Mouse (Mus musculus) testis, adult 2 months (tissue): ENCODE results near the gene Ccnq. TPM values are rescaled to one million over a fixed set of nuclear protein-coding genes. Genes with fewer than 3 reads are reported as not detected.

Experiments
- H3K27ac ChIP-seq: fragments of 200-500 bp; 2 replicates; pipeline ENCODE4 v1.5.1; 2012; ENCODE audit warnings: low read depth, low read length; ENCODE audit not compliant: control insufficient read depth, insufficient read depth
- H3K27me3 ChIP-seq: fragments of 200-500 bp; 2 replicates; pipeline ENCODE4 v1.6.1; 2012; ENCODE audit warnings: mild to moderate bottlenecking, low read length, moderate library complexity; ENCODE audit not compliant: control insufficient read depth, insufficient read depth
- H3K36me3 ChIP-seq: fragments of 200-500 bp; 2 replicates; pipeline ENCODE4 v1.6.1; 2012; ENCODE audit warnings: mild to moderate bottlenecking, low read length; ENCODE audit not compliant: control insufficient read depth, insufficient read depth
- H3K4me1 ChIP-seq: fragments of 200-500 bp; 2 replicates; pipeline ENCODE4 v1.6.1; 2012; ENCODE audit warnings: low read length; ENCODE audit not compliant: control insufficient read depth, insufficient read depth
- H3K4me3 ChIP-seq: fragments of 200-500 bp; 2 replicates; pipeline ENCODE4 v1.5.1; 2012; ENCODE audit warnings: low read depth, mild to moderate bottlenecking, low read length, moderate library complexity, mixed read lengths; ENCODE audit not compliant: control insufficient read depth
- CTCF ChIP-seq: fragments of 200-500 bp; IDR thresholded peaks from 2 replicates; pipeline ENCODE4 v1.5.1; 2012; ENCODE audit warnings: low read depth, mild to moderate bottlenecking, inconsistent platforms, low read length, moderate library complexity; ENCODE audit not compliant: control insufficient read depth, insufficient read depth, insufficient replicate concordance
- POLR2A ChIP-seq: fragments of 200-500 bp; IDR thresholded peaks from 2 replicates; pipeline ENCODE4 v1.6.1; 2012; ENCODE audit warnings: low read depth, mild to moderate bottlenecking, inconsistent platforms, low read length, moderate library complexity; ENCODE audit not compliant: control insufficient read depth
- polyA plus RNA-seq: library from polyadenylated mRNA; depleted of rRNA; stranded (reverse); fragments of >200 nt; gene quantifications from 2 replicates; pipeline ENCODE4 v1.2.3, GENCODE M21; 2012

Gene Ccnq
- polyA plus RNA-seq, 1 experiment, result 16.5 TPM

DNA sequence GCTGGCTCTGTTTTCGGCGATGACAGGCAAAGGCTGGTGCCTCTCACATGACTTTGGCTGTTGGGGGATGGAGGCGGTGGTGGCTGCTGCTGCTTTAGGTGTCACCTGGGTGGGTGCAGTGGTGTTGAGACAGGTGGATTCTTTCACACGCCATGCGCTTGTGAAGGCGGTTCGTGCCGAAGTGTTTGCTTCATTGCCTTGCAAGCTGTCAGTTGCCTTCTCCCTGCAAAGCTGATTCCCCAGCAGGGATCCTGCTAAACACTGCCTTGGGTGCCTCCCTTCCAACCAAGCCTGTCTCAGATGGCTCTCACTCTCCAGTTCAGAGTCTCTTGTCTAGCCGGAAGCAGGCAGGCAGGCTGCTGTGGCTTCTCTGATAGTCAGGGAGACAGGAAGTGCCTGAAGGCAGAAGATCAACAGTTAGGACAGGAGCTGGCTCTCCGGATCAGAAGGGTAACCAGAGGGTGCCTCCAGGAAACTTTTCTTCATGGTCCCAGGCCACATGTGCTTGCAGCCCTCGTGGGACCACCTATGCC, 20.3 kb upstream of the Ccnq start:
- H3K36me3 ChIP-seq, result no peaks in the 10 kb centered on the region
- H3K27me3 ChIP-seq, result no peaks in the 10 kb centered on the region
- H3K4me1 ChIP-seq, result no peaks in the 10 kb centered on the region
- TF ChIP-seq CTCF (no peak), POLR2A (no peak)
- H3K4me3 ChIP-seq, result no peak overlapping the region
- no peak overlapping the region for H3K27ac ChIP-seq

- Histone ChIP-seq H3K4me3 (no peak overlapping the region), H3K27ac (no peak overlapping the region), H3K4me1 (no peaks in the 10 kb centered on the region), H3K36me3 (no peaks in the 10 kb centered on the region), H3K27me3 (no peaks in the 10 kb centered on the region)
- no peak for TF ChIP-seq CTCF
- TF ChIP-seq POLR2A, result no peak
These were observed 18.9 kb upstream of the Ccnq start for GRCm38 (mm10) chr11:78770436-78770835.

- Histone ChIP-seq H3K27ac (no peak overlapping the region), H3K36me3 (no peaks in the 10 kb centered on the region), H3K4me1 (no peaks in the 10 kb centered on the region), H3K27me3 (no peaks in the 10 kb centered on the region), H3K4me3 (no peak overlapping the region)
- no peak for TF ChIP-seq POLR2A
- TF ChIP-seq CTCF, result no peak
These were observed 17.2 kb upstream of the Ccnq start for GRCm38 (mm10) chr11:78768778-78769177.

DNA sequence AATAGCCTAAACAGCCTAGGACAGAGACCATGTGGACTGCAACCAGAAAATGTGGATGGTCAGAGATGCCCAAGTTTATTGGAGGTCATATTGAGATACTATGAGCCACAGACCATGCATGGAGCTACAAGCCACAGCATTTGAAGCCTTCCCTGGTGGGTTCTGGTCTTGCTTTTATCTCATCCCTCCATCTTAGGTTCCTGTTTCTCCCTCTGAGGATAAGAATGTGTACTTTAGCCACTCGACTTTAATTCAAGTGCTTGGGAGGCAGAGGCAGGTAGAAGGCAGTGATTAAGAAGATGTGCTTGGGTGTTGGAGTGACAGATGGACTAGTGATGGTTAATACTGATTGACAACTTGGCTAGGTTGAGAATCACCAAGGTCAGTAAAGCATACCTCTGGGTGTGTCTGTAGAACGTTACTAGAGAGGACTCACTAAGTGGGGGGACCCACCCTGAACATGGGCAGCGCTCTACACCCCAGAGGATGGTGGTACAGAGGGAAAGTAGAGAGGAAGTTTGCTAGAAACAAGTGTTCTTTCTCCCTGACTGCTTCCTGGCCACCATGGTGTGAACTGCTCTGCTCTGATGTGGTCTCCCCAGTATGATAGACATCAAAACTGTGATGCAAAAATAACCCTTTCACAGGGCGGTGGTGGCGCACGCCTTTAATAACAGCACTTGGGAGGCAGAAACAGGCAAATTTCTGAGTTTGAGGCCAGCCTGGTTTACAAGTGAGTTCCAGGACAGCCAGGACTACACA, 14.7 kb upstream of the Ccnq start:
- no peak overlapping the region for H3K27ac ChIP-seq
- H3K36me3 ChIP-seq, result no peaks in the 10 kb centered on the region
- H3K4me1 ChIP-seq, result no peaks in the 10 kb centered on the region
- no peaks in the 10 kb centered on the region for H3K27me3 ChIP-seq
- no peak overlapping the region for H3K4me3 ChIP-seq
- TF ChIP-seq CTCF, result no peak
- TF ChIP-seq POLR2A, result no peak

- Histone ChIP-seq H3K4me1 (no peaks in the 10 kb centered on the region), H3K4me3 (no peak overlapping the region), H3K27me3 (no peaks in the 10 kb centered on the region), H3K27ac (no peak overlapping the region), H3K36me3 (no peaks in the 10 kb centered on the region)
- TF ChIP-seq CTCF (no peak), POLR2A (no peak)
These were observed 13.3 kb upstream of the Ccnq start for GRCm38 (mm10) chr11:78764820-78765219.

GRCm38 (mm10) chr11:78764304-78764703, 12.8 kb upstream of the Ccnq start:
- H3K36me3 ChIP-seq, result no peaks in the 10 kb centered on the region
- no peak overlapping the region for H3K27ac ChIP-seq
- no peaks in the 10 kb centered on the region for H3K4me1 ChIP-seq
- no peaks in the 10 kb centered on the region for H3K27me3 ChIP-seq
- TF ChIP-seq POLR2A, result no peak
- TF ChIP-seq CTCF, result no peak
- H3K4me3 ChIP-seq, result no peak overlapping the region

DNA sequence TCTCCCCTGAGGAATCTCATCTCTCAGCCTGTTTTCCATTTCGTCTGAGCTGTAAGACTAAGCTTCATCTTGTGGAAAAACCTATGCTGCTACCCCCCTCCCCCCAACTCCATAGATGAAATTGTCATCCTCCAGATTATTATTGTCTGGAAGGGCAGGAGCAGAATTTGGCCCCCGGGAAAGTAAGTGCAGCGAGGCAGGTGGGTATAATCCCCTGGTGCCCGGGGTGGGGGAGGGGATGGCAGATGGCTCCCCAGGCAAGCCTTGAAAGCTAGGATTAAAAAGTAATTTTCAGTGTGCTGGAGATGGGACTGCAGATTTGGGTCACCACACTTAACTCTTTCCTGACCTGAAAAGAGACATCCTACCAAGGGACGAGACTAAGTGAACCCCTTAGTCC, 10.7 kb upstream of the Ccnq start:
- Histone ChIP-seq H3K4me1 (no peaks in the 10 kb centered on the region), H3K36me3 (no peaks in the 10 kb centered on the region), H3K4me3 (no peak overlapping the region), H3K27ac (no peak overlapping the region), H3K27me3 (no peaks in the 10 kb centered on the region)
- TF ChIP-seq POLR2A (no peak), CTCF (no peak)
